Mouse (Mus musculus): Measurements from ENCODE around the gene Bco1.

GRCm38 (mm10) chr8:117148520-117148919 lies 52.9 kb downstream of the Bco1 start:
- TF ChIP-seq CTCF (IDR thresholded peaks at IDR 0.05; ENCODE audit: extremely low read depth, insufficient read length, insufficient replicate concordance, low read depth, low read length) (peak; percentile 24; the same call in 1 of the 2 replicates), POLR2A (IDR thresholded peaks at IDR 0.05; ENCODE audit: low read depth, low read length) (no peak)

Data from small intestine, adult 2 months (tissue).